Mouse (Mus musculus) MEL-GATA-1-ER (cell line): ENCODE data around the gene Peak1.
"Not testable (repeated sequence)": the region's sequence is repeated elsewhere in the genome, so short reads cannot be mapped to it uniquely, and the experiment has no call there.

Source experiments
- DNase-seq: peaks from one replicate; pipeline ENCODE4 v3.0.0-alpha.2; 2012; ENCODE audit warnings: low read depth; ENCODE audit errors: extremely low read depth

Peak1 gene

GRCm38 (mm10) chr9:56417948-56418737, at the start of gene Peak1, which contains the start of gene Hmg20a:
TSS of gene Peak1 (minus strand) at chr9:56418067.
TSS of gene Hmg20a (plus strand) at chr9:56418609.
- DNase-seq, result peak; percentile 96

- no peak for DNase-seq
Measured at GRCm38 (mm10) chr9:56466251-56466650, 48.4 kb upstream of the Peak1 start.

GRCm38 (mm10) chr9:56464863-56465654, 47.2 kb upstream of the Peak1 start:
- no peak for DNase-seq

DNA sequence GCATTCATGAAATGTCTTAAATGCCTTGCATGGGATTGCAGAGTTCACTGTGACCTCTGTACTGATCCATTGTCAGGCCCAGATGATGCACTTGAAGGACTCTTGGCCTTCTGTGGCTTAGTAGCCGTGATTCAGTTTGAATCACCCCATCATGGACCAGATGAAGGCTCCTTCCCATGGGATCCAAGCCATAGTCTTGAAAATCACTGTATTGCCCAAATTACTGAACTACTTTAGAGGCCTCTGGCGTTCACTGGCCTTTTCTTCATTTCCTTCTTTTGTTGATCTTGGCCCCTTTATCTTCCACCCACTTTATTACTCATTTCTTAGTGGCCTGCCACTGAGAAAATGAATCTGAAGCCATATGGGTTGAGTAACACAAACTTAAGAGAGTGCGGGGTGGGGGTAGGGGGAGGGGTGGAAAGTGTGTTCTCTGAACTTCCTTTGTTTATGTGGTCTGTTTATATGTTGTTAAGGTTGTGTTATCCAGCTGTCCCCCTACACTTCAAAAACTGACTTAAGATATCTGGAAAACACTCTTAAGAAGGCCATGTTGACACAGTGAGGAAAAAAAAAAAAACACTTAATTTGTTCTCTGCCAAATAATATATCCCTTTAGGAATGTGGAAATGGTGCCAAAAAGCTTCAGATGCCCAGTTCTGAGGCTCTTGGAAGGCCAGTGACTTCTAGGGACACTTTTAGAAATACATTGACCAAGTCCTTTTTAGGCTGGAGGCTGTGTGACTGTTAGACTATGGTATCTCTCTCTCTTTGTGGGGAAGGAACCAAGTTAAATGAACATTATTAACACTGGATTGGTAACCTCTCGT, 46.0 kb upstream of the Peak1 start:
- no peak for DNase-seq

GRCm38 (mm10) chr9:56463046-56463445, 45.2 kb upstream of the Peak1 start:
- no peak for DNase-seq

DNA sequence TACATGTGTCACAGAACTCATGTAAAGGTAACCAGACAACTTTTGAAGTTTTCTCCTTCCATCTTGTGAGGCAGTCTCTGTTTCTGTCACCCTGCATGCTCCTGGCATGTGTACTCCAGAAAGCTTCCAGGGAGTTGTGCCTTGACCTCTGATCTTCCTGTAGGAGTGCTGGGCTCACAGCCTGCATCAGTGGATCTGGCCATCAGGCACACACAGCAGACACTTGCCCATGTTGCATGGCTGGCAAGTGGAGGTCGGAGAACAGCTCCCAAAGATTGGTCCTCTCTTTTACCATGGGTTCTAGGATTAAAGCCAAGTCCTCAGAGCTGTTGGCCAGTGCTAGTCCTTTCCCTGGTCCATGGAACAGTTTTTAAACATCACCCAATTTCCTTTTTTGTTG, 44.7 kb upstream of the Peak1 start:
- DNase-seq, result no peak

DNA sequence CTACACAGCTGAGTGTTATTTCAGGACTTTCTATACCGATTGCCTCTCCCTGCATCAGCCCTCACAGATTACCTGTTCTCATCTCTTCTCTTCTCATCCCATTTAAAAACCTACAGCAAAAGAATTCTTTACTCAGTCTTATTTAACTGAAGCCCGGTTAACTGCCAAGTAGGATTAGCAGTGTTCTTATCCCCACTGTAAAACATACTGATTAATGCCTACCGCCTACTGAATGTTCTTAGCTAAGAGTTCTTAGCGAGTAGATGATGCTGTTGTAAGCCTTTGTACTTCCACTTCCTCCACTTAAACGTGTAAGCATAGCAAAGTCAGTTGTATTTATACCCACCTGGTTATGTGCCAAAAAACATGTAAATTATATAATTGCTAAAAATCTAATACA, 43.1 kb upstream of the Peak1 start:
- no peak for DNase-seq

- DNase-seq, result no peak
Measured at GRCm38 (mm10) chr9:56456426-56456825, 38.6 kb upstream of the Peak1 start.

DNA sequence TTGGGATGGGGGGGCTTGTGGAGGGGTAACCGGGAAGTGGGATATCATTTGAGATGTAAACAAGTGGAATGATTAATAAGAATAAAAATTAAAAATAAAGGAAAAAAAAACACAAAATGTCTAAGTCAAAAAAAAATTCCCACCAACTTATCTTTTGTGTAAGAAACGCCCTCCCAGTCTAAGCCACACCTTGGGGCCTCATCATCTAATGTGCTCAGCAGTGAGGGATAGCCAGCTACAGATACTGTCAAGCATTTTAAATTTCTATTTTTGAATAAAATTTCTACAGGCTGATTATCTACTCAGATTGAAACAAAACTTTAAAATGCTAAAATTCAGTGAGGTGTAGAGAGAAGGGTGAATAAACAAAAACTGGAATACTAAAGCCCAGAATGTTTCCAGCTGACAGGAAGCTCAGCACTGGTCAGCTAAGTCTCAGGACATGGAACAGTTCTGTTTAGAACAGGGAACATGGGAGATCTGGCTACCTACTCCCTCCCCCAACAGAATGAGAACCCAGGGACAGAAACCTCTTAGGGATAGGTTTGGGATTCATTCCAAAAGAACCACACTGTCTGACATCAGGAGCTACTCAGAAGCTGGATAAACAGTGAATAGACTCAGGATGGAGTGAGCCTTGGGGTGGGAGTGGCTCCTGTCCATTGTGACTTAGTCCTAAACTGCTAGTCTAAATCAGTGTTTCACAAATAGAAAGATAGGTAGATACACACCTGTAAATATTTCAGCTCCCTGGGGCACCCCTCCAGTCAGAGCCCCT, 35.4 kb upstream of the Peak1 start:
- no peak for DNase-seq

DNA sequence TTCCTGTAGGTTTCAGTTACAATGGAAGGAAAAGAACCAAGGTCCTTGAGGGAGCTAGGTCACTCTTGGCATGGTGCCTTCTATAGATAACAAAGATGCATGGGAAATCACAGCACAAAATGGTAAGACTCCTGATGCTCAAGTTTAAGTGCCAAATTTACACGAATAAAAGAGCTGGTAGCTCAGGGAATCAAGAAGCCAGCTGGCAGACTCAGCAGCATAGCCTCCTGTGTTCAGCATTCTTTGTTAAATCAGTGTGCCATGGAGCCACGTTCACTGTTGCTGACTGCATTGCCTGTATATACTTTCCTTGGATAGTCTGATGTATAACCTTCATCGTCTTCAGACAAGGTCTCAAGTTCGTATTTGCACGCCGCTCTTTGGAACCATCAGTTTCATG, 33.7 kb upstream of the Peak1 start:
- no peak for DNase-seq

- no peak for DNase-seq
Measured at GRCm38 (mm10) chr9:56439699-56440098, 21.8 kb upstream of the Peak1 start.

DNA sequence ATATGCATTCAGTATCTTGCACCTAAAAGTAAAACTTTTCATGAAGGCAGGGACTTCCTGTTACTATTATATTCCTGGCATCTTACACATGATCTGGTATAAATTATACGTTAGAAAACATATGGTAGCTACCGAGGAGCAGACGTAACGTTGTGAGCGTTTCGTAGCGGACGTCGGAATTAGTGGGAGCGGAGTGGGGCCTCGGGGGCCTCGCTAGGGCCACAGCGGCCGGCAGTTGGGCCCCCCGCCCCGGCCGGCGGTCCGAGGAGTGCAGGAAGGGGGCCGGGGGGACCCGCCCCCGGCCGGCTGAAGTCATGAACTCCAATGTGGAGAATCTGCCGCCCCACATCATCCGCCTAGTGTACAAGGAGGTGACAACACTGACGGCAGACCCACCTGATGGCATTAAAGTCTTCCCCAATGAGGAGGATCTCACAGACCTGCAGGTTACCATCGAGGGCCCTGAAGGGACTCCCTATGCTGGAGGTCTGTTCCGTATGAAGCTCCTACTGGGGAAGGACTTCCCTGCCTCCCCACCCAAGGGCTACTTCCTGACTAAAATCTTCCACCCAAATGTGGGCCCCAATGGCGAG, 19.5 kb upstream of the Peak1 start:
- not testable (repeated sequence) for DNase-seq

DNA sequence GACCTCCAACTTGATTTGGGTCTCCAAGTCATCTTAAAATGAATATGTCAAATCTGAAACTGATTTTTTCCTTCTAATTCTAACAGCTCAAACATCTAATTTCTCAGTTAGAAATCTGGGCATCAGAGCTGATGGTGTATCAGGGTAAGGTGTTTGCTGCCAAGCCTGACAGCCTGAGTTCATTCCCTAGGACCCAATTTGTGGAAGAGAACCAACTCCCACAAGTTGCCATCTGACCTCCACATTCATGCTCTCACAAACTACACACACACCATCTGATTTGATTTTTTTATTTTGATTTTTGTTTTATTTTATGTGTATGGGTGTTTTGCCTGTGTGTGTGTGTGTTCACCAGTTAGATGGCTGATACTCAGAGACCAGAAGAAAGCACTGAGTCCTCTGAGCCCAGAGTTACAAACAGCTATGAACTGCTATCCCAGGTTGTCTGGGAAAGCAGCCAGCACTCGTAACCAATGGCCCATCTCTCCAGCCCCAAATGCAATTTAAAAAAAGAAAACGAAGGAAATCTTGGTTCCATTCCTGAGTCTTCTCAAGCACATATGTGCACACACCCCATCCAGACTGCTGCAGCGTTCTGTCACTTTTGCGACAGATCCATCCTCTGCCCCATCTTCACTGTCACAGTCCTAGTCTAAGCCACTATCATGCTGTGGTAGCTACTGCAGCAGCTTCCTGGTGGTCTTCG, 18.1 kb upstream of the Peak1 start:
- DNase-seq, result no peak

- DNase-seq, result no peak
Measured at GRCm38 (mm10) chr9:56424861-56425260, 7.0 kb upstream of the Peak1 start.

- no peak for DNase-seq
Measured at GRCm38 (mm10) chr9:56421991-56422390, 4.1 kb upstream of the Peak1 start.

DNA sequence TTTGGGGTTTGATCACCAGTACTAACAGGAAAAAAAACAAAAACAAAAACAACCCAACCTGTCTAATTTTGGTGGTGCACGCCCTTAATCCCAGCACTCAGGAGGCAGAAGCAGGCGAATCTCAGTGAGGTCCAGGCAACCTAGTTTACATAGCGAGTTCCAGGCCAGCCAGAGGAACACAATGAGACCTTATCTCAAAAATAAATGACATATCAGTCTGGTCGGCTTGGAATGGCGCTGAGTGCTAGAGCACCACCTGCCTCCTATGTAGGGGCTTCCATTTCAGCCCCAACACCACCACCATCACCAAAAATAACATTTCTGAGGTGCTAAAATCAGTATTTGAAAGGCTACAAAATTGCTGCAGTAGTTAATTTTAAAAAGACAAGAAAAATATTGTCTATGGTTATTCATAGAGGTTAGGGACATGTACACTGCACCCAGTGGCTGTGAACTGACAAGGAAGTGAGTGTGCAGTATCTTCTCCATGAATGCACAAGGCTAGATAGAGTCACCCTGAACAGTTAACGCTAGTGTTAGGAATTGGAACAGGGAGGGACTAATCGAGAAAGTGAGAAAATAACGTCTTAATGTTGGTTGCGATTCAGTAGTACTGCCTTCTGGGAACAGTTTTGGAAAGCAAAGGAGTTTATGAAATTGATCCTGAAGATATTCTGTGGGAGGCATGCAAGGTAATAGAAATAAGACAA, 3.2 kb upstream of the Peak1 start:
- peak; percentile 44 for DNase-seq

DNA sequence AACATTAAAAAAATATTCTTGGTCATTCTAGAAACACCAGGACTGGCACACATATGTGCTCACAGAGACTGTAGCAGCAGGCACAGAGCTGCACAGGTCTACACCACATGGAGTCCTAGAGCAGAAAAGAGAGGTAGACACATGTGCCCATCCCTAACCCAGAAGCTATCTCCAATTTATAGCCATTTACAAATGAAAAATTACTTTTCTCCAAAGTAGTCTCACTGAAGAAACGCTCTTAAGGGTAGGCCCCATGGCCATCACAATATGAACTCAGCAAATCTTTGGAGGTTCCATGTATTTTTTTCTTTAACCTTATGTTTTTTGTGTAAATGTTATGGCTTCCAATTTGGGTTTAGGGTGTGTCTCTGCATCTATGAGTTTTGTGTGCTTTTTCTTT, 2.4 kb upstream of the Peak1 start:
- no peak for DNase-seq

DNA sequence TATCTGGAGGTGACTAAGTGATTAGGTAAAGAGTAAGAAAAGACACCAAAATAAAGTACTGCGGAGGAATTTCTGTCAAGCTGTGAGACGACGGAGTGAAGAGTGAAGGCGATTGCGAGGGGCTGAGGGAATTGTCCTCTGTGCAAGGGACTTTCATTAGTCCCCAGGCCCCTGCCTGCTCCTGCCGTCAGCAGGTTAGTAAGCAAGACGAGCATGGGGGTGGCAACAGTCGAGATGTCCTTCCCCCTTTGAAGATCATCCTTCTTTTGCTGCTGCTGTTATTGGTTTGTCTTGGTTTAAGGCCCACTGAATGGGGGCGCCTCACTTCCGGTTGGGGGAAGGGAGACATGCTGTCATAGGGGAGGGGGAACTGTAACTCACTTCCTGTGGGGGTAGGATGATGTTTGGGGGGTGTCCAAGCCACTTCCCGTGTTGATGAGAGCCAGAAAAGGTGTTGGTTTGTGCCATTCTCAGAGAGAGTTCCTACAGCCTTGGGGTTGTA, 922 bp upstream of the Peak1 start:
- DNase-seq, result peak; percentile 95

- no peak for DNase-seq
Measured at GRCm38 (mm10) chr9:56417415-56417947, 386 bp downstream of the Peak1 start.
